Mouse (Mus musculus) neural tube, embryonic 12.5 days (tissue): ENCODE measurements around the gene Mylpf. TPM values are rescaled to one million over a fixed set of nuclear protein-coding genes. Genes with fewer than 3 reads are reported as not detected.

ENCODE experiments used
- ATAC-seq: fragments of 200-750 bp; cut with Nextera tagmentation; 2 replicates; pipeline ENCODE4 v1.8.0; 2017; ENCODE audit warnings: low read depth, mild to moderate bottlenecking, moderate TSS enrichment, moderate library complexity; ENCODE audit not compliant: low FRiP score
- H3K27ac ChIP-seq: fragments of 300-500 bp; sonication (generic); 2 replicates; pipeline ENCODE4 v1.5.1; 2016
- H3K27me3 ChIP-seq: fragments of 300-500 bp; sonication (generic); replicated peaks from 2 replicates; pipeline ENCODE4 v1.6.1; 2016; ENCODE audit warnings: mild to moderate bottlenecking
- H3K36me3 ChIP-seq: fragments of 300-500 bp; sonication (generic); 2 replicates; pipeline ENCODE4 v1.6.1; 2016; ENCODE audit warnings: mild to moderate bottlenecking
- H3K4me1 ChIP-seq: fragments of 300-500 bp; sonication (generic); 2 replicates; pipeline ENCODE4 v1.6.1; 2016
- H3K4me2 ChIP-seq: fragments of 300-500 bp; sonication (generic); replicated peaks from 2 replicates; pipeline ENCODE4 v1.6.1; 2016; ENCODE audit warnings: mild to moderate bottlenecking
- H3K4me3 ChIP-seq: fragments of 300-500 bp; sonication (generic); 2 replicates; pipeline ENCODE4 v1.5.1; 2016
- H3K9ac ChIP-seq: fragments of 300-500 bp; sonication (generic); 2 replicates; pipeline ENCODE4 v1.6.1; 2016; ENCODE audit warnings: mild to moderate bottlenecking
- H3K9me3 ChIP-seq: fragments of 300-500 bp; sonication (generic); 2 replicates; pipeline ENCODE4 v1.6.1; 2016; ENCODE audit warnings: mild to moderate bottlenecking
- WGBS: fragments of 180-500 bp; shearing (Covaris S2); methylation state at CpG from one replicate; pipeline ENCODE4 v1.1.7; 2016; 5-methylcytosine and 5-hydroxymethylcytosine counted together
- polyA plus RNA-seq: library from polyadenylated mRNA; unstranded; fragments of >200 nt; fragmentation: Nextera tagmentation; extraction: Ambion mirVana; gene quantifications from 2 replicates; pipeline ENCODE4 v1.2.1, GENCODE M21; 2016

Mylpf gene
- polyA plus RNA-seq, 1 experiment from 2014 or later: 54.2 TPM

DNA sequence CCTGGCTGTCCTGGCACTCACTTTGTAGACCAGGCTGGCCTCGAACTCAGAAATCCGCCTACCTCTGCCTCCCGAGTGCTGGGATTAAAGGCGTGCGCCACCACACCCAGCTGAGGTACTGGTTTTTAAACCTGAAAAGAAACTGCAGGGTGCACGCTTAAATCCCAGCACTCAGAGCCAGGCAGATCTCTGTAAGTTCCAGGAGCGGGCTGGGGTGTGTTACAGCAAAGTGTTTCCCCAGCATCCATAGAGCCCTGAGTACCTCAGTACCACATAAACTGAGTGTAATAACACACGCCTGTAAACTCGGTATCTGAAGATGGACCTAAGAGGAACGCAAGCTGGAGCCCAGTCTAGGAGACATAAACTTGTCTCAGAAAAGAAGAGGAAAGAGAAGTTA is 21.3 kb upstream of the Mylpf start:
- no peaks in the 10 kb centered on the region for H3K27me3 ChIP-seq
- H3K9ac ChIP-seq: no peak overlapping the region
- peaks cover 13% of the 10 kb centered on the region for H3K36me3 ChIP-seq
- H3K27ac ChIP-seq: no peak overlapping the region
- no peak for ATAC-seq
- 72% methylated on average over 10 of the region's 10 CpGs for WGBS
- H3K4me3 ChIP-seq: no peak overlapping the region
- no peak overlapping the region for H3K4me2 ChIP-seq
- no peaks in the 10 kb centered on the region for H3K4me1 ChIP-seq
- no peaks in the 10 kb centered on the region for H3K9me3 ChIP-seq

DNA sequence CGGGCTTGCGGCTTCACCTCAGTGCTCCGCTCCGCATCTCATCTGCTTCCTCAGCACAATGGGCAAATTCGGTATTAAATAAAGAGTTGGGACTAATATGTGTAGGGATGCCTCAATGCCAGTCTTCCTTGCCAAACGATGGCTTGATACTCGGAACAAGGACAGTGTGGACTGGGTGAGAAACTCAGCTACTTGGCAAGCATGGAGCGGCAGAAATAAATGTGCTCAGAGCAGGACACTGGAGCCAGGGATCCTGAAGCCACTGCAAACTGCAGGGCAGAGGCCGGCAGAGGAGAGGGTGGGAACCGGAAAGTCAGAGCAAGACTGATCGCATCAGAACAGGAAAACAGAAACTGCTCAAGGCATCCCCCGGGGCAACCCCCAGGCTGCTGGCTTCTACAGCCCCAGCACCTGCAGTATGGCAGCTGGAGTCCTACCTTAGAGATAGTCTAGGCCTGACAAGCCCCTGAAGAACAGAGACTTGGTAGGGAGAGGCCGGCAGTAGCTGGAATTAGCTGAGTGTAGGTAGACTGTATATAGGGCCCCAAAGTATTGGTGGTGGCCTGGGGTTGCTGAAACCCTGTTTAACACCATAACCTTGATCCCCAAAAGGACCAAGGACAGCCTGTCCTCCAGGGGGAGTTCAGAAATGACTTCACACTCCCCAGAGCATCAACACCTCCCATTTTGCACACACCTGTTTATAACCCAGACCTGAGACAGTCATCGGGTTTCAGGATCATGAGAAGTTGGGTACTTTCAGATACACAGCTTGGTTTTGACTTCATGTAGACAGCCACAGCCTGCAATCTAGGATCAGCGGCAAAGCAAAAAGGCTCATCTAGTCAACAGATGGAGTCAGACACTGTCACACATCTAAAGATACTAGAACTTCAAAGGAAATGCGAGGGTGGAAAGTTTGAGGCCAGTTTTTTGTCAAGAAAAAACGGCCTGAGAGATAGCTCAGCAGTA is 20.1 kb upstream of the Mylpf start:
- ATAC-seq: no peak
- Histone ChIP-seq H3K4me3 (no peak overlapping the region), H3K4me1 (no peaks in the 10 kb centered on the region), H3K27me3 (no peaks in the 10 kb centered on the region), H3K9me3 (no peaks in the 10 kb centered on the region), H3K27ac (no peak overlapping the region), H3K36me3 (peaks cover 26% of the 10 kb centered on the region), H3K4me2 (no peak overlapping the region), H3K9ac (no peak overlapping the region)
- WGBS: 85% methylated on average over 17 of the region's 17 CpGs

DNA sequence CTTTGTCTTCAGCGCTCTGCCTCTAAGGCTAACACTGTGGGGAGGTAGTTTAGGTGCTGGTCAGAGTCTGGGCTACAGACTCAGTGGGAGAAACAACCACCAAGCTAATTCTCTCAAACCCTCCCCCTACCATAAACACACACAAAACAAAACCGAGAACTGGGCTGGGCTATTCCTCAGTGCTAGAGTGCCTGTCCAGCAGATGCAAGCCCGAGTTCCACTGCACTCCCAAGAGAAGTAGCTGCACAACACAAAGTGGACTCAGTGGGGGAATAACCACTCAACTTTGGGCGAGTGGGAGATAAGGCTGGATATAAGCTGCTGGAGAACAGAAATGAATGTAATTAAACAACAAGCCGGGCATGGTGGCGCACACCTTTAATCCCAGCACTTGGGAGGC is 18.0 kb upstream of the Mylpf start:
- ATAC-seq: no peak
- Histone ChIP-seq H3K4me2 (no peak overlapping the region), H3K4me3 (no peak overlapping the region), H3K36me3 (peaks cover 34% of the 10 kb centered on the region), H3K27ac (no peak overlapping the region), H3K4me1 (peaks cover 16% of the 10 kb centered on the region), H3K27me3 (no peaks in the 10 kb centered on the region), H3K9ac (no peak overlapping the region), H3K9me3 (no peaks in the 10 kb centered on the region)
- WGBS: 76% methylated on average over 6 of the region's 6 CpGs

DNA sequence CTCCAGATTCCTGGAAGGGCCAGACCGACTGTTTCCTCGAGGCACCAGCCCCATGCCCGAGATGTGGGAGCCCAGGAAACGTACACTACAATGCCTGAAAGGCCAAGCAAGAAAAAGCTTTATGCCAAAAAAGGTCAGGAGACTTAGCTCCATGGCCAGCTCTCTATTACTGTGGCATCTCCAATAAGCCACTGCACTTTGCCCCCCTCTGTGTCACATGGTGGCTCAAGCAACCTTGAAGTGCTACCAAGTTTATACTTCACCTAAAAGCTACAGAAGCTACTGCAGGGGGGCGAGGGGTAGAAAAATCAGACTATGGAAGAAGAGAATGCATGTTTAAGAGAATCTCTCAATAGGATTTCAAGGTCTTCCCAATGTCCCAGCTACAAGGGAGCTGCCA is 15.7 kb upstream of the Mylpf start:
- no peak for ATAC-seq
- H3K4me3 ChIP-seq: no peak overlapping the region
- 93% methylated on average over 5 of the region's 5 CpGs for WGBS
- H3K9ac ChIP-seq: no peak overlapping the region
- H3K36me3 ChIP-seq: peaks cover 45% of the 10 kb centered on the region
- H3K27me3 ChIP-seq: no peaks in the 10 kb centered on the region
- H3K4me1 ChIP-seq: peaks cover 23% of the 10 kb centered on the region
- no peaks in the 10 kb centered on the region for H3K9me3 ChIP-seq
- H3K27ac ChIP-seq: no peak overlapping the region
- no peak overlapping the region for H3K4me2 ChIP-seq

DNA sequence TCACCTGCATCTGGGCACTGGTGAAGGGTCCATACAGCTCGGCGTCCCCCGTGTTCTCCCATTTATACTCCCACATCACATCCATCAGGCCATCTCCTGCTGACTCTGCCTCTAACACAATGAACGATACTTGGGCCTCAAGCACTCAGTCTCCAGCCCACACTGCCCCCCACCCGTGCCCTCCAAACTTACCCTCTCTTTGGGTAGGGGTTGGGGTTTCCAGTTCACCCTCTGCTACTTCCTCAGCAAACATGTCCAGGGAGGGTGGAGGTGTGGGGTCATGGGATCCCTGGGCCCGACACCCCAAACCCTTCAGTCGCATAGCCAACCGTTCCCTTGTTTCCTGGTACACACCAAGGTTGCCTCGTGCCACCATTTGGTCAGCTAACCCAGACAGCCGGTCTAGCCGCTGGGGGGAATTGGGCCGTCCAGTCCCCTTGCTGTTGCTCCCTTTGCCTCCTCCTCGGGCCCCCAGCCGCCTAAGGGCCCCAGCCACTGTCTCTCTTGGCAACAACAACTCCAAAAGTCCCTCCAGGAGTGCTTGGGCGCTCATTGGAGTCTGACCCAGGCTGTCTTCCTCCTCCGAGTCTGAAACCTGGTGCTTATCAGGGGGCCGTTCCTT is 14.6 kb upstream of the Mylpf start:
- H3K27me3 ChIP-seq: no peaks in the 10 kb centered on the region
- no peak overlapping the region for H3K4me3 ChIP-seq
- H3K9ac ChIP-seq: peak overlapping the region; percentile 74
- no peaks in the 10 kb centered on the region for H3K9me3 ChIP-seq
- WGBS: 92% methylated on average over 17 of the region's 17 CpGs
- no peak for ATAC-seq
- H3K27ac ChIP-seq: no peak overlapping the region
- H3K4me2 ChIP-seq: peak overlapping the region; percentile 88
- H3K36me3 ChIP-seq: peaks cover 56% of the 10 kb centered on the region
- peaks cover 23% of the 10 kb centered on the region for H3K4me1 ChIP-seq

DNA sequence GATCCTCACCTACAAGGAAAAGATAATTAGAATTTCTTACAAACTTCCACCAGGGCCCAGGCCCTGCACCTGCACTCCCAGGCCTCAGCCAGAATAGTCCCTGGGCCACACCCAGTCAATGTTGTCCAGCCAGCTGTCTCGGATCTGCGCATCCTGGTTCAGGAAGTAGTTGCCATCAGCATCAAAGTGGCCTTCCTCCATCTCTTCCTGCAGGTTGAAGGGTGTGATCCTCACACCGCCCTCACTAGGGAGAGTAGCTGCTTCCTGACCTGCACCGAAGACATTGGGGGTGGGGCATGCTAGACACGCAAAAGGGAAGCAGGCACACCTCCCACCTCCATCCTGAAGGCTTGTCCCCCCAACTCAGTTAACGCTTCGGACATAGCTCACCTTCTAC is 14.1 kb upstream of the Mylpf start:
- H3K9me3 ChIP-seq: no peaks in the 10 kb centered on the region
- H3K27me3 ChIP-seq: no peaks in the 10 kb centered on the region
- no peak for ATAC-seq
- no peak overlapping the region for H3K27ac ChIP-seq
- H3K4me3 ChIP-seq: peak overlapping the region; percentile 77
- H3K4me1 ChIP-seq: peaks cover 23% of the 10 kb centered on the region
- peak overlapping the region; percentile 88 for H3K4me2 ChIP-seq
- WGBS: 81% methylated on average over 7 of the region's 7 CpGs
- peaks cover 61% of the 10 kb centered on the region for H3K36me3 ChIP-seq
- peak overlapping the region; percentile 74 for H3K9ac ChIP-seq

DNA sequence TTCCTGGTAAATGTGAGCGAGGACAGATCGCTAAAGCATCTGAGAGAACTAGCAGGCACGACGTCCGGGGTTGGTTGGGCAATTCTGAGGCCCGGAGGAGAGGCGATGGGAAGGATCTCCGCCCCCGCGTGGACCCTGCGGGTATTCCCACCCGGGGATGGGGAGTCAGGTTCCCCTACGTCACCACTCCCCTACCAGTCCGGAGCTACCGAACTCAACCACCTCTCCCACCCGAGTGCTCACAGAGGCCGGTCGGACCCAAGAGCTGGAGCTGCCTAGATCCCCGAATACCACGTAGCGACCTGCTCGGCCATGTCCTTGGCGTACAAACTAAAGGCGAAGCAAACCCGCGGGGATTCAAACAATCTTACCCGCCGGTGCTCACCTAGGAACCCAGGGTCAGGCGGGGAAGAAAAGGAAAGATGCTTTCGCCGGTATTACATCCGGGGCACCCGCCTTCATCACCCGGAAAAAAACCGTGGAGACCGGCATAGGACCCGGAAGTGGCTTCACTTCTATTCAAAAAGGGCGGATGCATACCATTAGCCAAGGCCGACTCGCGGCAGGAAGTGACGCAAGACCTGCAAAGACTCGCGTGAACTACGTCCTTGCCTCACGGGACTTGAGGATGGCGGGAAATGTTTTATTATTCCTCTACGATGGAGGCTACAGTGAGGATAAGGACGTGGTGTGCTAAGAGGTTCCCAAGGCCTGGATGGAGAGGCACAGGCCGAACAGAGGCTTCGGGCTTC is 13.0 kb upstream of the Mylpf start, which contains the start of gene Cd2bp2:
Gene Cd2bp2 (minus strand): TSS at position 507 of the 752 bp plus-strand sequence.
- H3K27ac ChIP-seq: peak within 1 kb of the TSS; percentile 82; the same call in 1 of the 2 replicates
- H3K27me3 ChIP-seq: no peaks in the 10 kb centered on the region
- WGBS: under 1% methylated on average over 51 of the region's 51 CpGs
- peaks cover 23% of the 10 kb centered on the region for H3K4me1 ChIP-seq
- H3K4me3 ChIP-seq: peak within 1 kb of the TSS; percentile 77
- ATAC-seq: peak; percentile 96
- H3K4me2 ChIP-seq: peak within 1 kb of the TSS; percentile 88
- H3K9me3 ChIP-seq: no peaks in the 10 kb centered on the region
- peak within 1 kb of the TSS; percentile 74 for H3K9ac ChIP-seq
- H3K36me3 ChIP-seq: peaks cover 72% of the 10 kb centered on the region

DNA sequence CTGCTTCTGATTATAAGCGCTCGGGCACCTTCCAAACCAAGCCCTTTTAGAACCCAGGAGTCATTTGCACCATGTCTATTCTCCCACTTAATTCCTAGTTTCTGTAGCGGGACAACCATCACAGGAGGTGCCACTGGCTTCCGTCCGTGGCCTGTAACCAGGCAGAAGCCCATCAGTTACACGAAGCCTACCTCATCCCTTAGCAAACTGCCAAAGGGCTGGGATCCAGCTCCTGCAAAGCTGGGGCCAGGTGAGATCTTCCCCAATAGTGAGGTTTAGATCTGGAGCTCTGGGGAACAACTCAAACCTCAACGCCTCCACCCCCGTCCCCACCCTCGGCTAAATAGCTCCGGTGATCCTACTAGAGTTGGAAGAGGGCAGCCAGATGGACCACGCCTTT is 12.2 kb upstream of the Mylpf start:
- H3K4me2 ChIP-seq: peak overlapping the region; percentile 73
- 59% methylated on average over 11 of the region's 11 CpGs for WGBS
- ATAC-seq: no peak
- H3K9me3 ChIP-seq: no peaks in the 10 kb centered on the region
- peak overlapping the region; percentile 65 for H3K9ac ChIP-seq
- peaks cover 75% of the 10 kb centered on the region for H3K36me3 ChIP-seq
- peak overlapping the region; percentile 43 for H3K4me3 ChIP-seq
- H3K4me1 ChIP-seq: peaks cover 23% of the 10 kb centered on the region
- H3K27ac ChIP-seq: no peak overlapping the region
- H3K27me3 ChIP-seq: no peaks in the 10 kb centered on the region

DNA sequence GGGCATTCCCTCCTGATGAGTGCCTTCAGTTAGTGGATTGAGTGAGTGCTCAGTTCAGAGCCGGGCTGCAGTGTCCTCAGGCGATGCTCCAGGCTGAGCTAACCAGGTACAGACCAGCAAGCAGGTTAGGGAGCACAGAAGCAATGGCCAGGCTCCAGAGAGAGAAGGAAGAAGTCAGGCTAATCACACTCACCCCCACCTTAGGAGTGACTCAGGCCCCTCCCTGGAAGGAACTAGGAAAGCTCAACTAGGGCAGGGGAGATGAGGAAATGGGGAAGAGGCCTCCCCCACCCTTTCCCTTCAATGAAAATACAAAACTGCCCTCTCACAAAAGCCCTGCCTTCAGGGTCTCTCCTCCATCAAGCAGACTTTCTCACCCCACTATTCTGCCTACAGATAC is 2.1 kb upstream of the Mylpf start:
- Histone ChIP-seq H3K9ac (peak overlapping the region; percentile 95), H3K9me3 (no peaks in the 10 kb centered on the region), H3K36me3 (peaks cover 22% of the 10 kb centered on the region), H3K27ac (no peak overlapping the region), H3K4me2 (peak overlapping the region; percentile 100), H3K4me1 (peaks cover 26% of the 10 kb centered on the region), H3K4me3 (peak overlapping the region; percentile 96), H3K27me3 (no peaks in the 10 kb centered on the region)
- 77% methylated on average over 2 of the region's 2 CpGs for WGBS
- ATAC-seq: no peak

DNA sequence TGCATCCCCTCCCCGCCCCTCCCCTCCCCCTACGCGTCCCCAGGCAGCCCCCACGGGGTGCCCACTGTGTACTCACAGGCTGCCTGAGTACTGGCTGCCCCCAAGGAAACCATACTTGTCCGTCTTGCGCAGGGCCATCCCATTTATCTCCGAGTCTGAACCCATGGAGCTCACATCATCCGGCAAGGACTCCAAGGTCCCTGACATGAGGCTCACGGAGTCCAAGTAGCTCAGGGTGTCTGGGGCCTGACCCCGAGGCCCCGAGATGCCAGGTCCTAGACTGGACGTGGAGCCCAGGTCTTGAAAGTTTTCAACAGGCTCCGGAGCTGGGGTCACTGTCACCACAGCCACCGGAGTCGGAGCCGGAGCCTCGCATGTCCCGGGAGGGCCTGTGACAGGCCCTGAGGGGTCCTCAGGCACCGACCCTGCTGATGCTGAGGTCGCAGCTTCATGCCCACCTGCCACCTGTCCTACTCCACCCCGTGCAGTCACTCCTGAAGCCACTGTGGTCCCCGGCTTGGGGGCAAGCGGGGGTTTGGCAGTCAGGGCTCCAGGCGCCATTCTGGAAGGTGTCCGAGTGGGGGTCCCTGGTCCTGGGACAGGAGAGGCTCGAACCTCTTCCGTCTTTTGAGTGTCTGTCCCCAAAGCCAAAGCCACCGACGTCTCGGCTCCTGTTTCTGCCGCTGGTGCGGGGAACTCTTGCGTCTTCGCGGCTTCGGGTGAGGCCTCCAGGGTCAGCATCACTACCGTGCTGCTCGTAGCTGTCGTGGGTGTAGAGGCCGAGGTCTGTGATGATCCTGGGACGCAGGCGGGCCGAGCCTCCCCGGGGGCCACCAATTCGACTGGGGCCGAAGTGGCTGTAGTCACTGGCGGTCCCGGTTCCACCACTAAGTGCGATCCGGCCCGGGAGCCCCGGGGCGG is 1.1 kb upstream of the Mylpf start:
- H3K4me3 ChIP-seq: peak overlapping the region; percentile 96
- under 1% methylated on average over 52 of the region's 53 CpGs for WGBS
- peak overlapping the region; percentile 95 for H3K9ac ChIP-seq
- H3K36me3 ChIP-seq: peaks cover 14% of the 10 kb centered on the region
- H3K9me3 ChIP-seq: no peaks in the 10 kb centered on the region
- H3K27ac ChIP-seq: peak overlapping the region; percentile 57
- peak; percentile 32 for ATAC-seq
- peaks cover 26% of the 10 kb centered on the region for H3K4me1 ChIP-seq
- H3K4me2 ChIP-seq: peak overlapping the region; percentile 100
- 0 out of 2 replicates have a peak, but pooled peaks cover under 1% of the 10 kb centered on the region for H3K27me3 ChIP-seq

DNA sequence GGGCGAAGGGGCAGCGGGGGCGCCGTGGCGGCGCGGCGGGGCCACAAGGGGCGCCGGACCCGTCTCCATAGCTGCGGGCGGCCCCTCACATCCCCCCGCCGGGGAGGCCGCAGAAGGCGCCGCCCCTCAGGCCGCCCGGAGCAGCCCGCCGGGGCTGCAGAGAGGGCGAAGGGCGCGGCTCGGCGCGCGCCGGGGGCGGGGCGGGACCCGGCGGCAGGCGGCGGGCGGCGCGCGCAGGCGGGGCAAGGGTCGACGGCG is 466 bp upstream of the Mylpf start, which contains the start of gene Tbc1d10b:
Gene Tbc1d10b (minus strand): TSS at position 174 of the 258 bp plus-strand sequence.
- peaks cover 9% of the 10 kb centered on the region for H3K36me3 ChIP-seq
- no peaks in the 10 kb centered on the region for H3K9me3 ChIP-seq
- 0 out of 2 replicates have a peak, but pooled peaks cover 2% of the 10 kb centered on the region for H3K27me3 ChIP-seq
- H3K4me1 ChIP-seq: peaks cover 26% of the 10 kb centered on the region
- 1% methylated on average over 43 of the region's 44 CpGs for WGBS
- H3K4me3 ChIP-seq: peak within 1 kb of the TSS; percentile 96
- H3K4me2 ChIP-seq: peak within 1 kb of the TSS; percentile 100
- H3K9ac ChIP-seq: peak within 1 kb of the TSS; percentile 95
- ATAC-seq: no peak
- H3K27ac ChIP-seq: peak within 1 kb of the TSS; percentile 57
